Mouse (Mus musculus) layer of hippocampus, postnatal 14 days (tissue): ENCODE measurements around the gene Btn2a2. TPM values are rescaled to one million over a fixed set of nuclear protein-coding genes. Genes with fewer than 3 reads are reported as not detected.

ENCODE experiments used
- DNase-seq, 2 experiments: peaks; one replicate each; pipeline ENCODE4 v3.0.0; 2021 to 2022; ENCODE audit warnings: low spot score in 2 of 2, mixed read lengths in 1 of 2
- total RNA-seq, 2 experiments: library from RNA; stranded (reverse); gene quantifications; 2 replicates each; pipeline ENCODE4 v1.2.3; 2021

Btn2a2 gene
- total RNA-seq, 2 experiments from 2014 or later: 0.58 to 1.0 TPM

DNA sequence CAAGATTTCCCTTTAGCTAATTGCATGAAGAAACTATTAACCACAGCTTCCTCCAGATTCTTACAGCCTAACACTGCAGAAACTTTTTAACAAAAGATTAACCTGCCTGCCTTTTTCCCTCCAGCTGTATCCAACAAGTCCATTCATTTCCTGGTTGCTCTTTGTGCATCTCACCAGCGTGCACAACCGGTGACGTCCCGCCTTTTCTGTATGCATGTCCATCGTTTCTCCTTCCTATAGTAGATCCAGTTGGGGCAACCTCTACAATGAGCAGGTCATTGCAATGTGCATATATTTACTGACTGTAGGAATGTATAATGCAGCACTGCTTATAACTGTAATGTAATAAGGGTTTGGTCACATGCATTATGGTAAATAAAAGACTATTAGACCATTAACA lies 35.3 kb upstream of the Btn2a2 start:
- DNase-seq: no peak

DNA sequence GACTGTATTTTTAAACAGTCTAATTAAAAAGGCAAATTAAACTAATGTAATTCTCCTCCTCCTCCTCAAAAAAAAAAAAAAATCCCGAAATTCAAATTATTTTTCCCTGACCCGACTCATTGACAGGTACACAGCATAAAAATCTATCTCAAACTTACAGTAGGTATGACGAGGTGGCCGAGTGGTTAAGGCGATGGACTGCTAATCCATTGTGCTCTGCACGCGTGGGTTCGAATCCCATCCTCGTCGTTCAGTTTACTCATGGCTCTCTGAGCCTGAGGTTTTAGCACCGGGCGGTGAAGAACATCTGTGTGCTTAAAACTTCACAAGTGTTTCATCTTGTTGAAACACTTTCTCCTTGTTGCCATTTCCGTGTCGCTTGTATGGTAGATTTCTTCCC lies 33.0 kb upstream of the Btn2a2 start:
- peak; percentile 62 to 83 for DNase-seq

DNA sequence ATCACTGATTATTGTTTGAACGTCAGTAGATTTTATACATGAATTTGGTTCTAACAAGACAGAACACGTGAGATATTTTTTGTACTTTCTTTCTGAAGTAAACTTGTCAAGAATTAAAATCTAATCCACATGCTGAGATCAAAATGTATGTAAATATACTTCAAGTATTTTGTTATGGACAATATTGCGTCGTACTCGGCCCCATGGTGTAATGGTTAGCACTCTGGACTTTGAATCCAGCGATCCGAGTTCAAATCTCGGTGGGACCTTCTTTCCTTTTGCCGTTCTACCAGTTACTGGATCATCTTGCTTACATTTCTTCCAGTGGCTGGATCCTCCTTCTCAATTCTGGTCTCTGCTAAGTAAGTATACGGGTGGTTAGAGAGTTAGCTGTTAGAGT lies 30.8 kb upstream of the Btn2a2 start:
- peak; percentile 72 to 92 for DNase-seq

DNA sequence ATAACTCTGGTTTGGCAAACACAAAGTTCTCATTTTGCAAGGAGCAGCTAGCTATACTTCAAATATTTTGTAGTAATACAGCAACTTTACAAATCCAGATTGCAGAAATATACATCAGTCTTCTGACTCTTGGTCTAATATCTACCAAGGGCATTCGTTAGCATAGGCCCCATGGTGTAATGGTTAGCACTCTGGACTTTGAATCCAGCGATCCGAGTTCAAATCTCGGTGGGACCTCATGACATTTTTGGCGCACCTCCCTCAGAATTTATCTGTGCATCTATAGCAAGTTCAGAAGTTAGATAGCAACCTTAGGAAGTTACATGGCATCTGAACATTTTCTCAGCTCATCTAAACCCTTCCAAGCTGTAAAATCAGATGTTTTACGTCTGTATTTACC lies 30.2 kb upstream of the Btn2a2 start:
- peak; percentile 71 to 93 for DNase-seq

DNA sequence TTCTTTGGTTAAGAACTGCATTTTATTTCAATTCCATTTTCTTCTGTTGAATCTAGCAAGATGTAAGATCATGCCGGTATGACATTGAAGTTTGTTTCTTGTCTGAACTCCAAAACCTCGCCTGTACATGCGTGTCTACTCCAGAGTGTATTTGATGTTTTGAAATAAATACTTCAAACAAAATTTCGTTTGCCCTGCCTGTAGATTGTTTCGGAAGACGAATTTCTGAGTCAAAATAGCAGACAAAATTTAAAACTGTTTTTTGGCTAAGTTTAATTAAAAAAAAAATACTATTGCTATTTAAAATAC lies 29.6 kb upstream of the Btn2a2 start:
- no peak for DNase-seq

DNA sequence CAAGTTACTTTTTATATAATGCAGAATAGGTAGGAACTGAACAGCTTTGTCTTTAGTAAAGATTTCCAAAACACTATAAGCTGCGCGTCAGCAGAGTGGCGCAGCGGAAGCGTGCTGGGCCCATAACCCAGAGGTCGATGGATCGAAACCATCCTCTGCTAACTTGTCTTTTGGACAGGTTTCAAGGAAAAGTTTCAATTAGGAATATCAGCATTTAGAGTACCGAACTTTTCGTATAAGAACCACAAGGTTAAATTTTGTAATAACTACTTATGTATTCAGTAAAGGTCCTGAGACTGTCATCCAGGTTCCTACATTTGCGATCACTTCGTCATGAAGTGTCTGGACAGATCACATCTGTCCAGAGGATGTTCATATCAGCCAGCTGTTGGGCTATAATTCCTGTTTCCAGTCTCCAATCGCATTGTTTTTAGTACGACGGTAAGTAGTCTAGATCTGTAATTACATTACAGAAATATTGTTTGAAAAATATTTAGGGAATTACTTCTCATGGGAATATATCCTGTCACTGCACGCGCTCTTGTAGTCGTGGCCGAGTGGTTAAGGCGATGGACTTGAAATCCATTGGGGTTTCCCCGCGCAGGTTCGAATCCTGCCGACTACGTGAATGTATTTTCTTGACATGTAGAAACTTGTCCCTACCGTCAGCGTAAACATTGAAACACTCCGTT lies 29.1 kb upstream of the Btn2a2 start:
- DNase-seq: peak; percentile 88 to 97

DNA sequence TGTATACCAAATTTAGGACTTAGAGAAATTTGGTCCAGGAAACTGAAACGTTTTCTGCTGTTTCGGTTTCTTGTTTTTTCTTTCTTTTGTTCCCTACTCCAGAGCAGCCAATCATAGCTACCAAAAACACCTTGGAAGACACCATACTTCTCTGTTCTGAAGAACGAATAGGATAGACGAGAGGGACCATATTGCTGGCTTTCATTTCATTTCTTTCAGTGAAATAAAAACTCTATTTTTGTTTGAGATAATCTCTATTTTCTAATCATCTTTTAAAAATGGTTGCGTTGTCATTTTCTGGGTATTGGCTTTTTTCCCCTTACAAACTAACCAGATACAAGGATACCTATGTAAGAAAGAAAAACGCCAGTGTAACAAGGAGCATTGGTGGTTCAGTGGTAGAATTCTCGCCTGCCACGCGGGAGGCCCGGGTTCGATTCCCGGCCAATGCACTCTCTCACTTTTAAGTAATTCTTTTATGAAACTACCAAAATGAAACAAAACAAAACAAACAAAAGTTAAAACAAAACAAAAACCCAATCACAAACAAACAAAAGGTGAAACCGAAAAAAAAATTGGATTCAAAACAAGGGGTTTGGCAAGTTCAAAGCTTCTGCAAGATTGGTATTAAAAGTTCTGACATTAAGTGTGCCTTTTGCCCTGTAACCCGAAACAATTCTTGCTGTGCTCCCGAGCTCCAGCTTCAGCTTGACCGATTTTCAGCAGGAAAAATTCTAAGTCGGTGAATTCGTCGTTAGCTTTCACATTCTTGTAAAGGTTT lies 28.4 kb upstream of the Btn2a2 start:
- DNase-seq: peak; percentile 68 to 89

DNA sequence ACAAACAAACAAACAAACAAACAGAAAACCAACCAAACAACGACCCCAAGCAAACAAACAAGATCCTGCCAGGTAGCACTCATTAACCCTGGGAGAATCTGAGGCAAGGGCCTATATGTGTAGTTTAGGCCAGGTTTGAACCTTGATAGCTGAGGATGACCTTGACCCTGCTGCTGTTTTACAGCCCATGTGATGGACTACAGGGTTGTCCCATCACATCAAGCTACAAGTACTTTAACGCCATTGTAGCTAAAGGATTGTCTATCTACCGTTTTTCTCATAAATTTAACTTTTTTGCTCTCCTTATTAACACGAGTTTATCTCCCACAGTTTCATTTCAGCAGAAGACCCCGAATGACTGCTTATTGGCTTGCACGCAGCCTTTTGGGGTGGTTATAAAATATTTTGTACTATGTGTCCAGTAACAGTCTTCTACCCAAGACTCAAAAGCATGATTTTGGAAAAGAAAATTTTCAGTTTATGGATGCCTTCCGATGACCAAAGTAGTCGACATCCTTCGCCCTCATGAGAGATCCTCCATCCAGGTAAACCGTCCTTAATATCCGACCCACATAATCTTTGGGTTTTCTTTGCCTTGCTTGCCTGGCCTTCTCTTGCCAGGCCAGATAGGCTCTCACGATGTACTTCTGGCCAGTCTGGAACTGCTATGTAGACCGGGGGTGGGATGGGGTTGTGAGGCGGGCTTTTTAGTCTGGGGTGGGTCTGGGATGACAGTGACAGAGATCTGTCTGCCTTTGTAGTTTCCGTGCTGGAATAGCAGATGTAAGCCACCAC lies 27.4 kb upstream of the Btn2a2 start:
- no peak for DNase-seq

DNA sequence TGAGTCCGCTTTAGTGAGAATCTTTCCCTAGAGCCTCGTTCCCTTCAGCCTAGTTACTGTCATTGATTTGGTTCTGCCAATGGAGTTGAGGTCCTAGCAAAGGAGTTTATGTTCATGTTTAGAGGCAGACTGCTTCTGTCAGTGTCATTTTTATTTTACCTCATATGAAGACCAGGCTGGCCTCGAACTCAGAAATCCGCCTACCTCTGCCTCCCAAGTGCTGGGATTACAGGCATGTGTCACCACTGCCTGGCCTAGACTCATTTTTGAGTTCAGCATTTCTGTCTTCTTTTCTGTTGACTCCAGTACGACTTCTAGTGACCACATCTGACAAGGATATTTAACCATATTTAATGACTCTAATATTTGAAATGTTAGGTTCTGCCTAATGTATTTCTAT lies 26.6 kb upstream of the Btn2a2 start:
- no peak for DNase-seq

DNA sequence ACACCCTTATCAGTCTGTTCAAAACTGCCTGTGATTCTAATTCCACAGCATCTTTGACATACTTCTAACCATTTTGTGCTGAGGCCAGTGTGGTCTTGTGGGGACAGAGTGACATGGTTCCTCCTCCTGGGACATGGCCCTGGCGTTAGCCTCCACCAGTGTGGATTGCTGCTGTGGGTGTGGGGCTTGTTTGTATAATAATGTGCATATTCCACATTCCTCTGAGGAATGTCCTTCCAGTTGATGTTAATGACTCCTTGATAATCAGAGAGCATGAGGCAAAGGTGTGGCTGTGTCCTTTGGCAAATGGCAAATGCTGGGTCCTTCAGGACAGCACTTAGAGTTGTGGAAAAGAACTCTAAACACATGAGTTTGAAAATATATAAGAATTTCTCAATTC lies 24.9 kb upstream of the Btn2a2 start:
- no peak for DNase-seq

DNA sequence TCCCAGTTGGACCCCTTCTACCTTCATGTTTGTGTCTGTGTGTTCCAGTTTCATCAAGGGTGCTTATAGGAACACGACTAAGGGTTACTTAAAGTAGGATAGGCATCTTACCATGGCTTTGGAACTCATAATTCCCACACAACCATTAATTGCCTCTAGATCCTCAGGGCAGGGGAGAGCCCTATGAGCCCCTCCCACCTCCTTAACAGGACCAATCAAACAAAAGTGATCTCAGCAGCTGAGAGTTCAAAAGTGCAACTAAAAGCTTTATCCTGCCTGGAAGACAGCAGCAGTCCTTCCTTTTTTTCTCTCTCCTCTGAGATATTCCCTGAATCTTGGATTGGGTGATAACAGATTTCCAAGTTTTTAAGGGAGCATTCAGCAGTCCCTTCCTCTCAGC lies 21.5 kb upstream of the Btn2a2 start:
- no peak for DNase-seq

DNA sequence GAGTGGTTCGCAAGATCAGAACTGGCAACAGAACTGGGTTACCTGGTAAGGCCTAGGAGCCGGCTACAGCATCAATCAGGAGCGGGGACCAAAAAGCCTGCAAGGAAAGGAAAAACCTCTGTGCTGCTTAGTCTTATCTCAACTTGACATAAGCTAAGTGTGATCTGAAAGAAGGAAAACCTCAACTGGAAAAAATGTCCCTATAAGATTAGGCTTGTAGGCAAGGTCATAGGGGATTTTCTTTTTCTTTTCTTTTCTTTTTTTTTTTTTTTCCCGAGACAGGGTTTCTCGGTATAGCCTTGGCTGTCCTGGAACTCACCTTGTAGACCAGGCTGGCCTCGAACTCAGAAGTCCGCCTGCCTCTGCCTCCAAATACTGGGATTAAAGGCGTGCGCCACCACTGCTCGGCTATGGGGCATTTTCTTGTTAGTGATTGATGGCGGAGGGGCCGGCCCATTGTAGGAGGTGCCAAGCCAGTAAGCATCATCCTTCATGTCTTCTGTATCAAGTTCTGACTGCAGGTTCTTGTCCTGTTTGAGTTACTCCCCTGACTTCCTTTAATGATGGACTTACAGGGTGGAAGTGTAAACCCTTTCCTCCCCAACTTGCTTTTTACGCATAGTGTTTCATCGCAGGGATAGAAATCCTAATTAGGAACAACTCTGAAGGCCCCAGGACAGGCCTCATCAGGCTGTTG lies 18.3 kb upstream of the Btn2a2 start:
- DNase-seq: no peak

DNA sequence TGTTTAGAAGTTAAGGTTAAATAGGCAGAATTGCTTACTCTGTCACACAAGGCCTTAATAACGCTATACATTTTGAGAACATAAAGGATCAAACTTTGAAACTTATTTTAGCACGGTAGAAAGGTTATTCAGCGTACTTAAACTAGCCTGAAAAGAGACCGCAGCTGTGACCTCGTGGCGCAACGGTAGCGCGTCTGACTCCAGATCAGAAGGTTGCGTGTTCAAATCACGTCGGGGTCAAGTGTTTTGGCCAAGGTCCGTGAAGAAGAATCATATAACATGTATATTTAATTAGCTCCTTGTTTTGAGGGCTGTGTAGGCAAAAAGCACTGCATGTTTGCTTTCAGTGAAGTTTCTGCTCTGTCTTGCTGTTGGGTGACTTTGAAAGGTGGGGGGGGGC lies 17.7 kb upstream of the Btn2a2 start:
- DNase-seq: peak in 1 of 2 experiments; percentile 44

DNA sequence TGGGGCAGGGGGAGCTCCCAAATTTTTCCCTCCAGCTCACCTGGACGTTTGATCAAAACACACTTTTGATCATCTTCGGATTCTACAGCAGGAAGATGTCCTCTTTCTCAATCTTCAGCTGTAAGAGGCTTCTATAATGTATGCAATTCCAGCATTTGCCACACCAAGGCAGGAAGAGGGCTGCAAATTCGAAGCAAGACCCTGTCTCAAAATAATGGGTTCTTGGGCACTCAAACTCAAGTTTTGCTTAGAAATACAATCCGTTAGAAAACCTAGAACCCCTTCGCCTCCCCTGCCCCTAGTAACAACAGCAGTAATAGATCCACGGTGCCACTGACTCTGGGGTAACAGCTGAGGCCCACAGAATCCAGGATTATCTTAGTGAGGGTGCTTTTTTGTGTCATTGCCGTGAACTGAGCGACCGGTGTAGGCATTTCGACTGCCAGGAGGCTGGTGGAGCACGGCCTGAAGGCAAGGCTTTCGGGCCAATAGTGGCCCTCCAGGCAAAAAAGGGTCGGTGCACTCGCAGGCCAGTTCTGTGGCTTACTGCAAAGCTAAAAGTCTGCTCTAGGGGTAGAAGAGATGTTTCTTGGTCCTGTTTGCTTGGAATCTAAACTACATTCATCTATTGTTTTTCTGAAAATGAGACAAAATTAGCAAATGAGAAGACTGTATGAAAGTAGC lies 17.1 kb upstream of the Btn2a2 start:
- DNase-seq: no peak

DNA sequence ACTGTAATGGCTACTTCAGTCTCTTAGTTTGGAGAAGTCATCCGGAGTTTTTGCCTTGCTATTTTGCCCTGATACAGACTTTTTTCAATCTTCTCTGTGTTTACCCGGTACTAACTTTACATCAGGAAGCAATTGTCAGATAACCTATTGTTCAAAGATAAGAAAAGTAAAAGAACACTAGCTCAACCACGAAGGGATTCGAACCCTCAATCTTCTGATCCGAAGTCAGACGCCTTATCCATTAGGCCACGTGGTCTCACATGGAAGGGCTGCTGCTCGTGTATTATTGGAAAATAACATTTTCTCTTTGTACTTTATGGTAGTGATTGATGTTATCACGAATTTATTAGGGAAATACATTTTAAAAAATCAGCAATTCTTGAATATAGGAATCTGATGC lies 15.1 kb upstream of the Btn2a2 start:
- peak in 1 of 2 experiments; percentile 81 for DNase-seq

DNA sequence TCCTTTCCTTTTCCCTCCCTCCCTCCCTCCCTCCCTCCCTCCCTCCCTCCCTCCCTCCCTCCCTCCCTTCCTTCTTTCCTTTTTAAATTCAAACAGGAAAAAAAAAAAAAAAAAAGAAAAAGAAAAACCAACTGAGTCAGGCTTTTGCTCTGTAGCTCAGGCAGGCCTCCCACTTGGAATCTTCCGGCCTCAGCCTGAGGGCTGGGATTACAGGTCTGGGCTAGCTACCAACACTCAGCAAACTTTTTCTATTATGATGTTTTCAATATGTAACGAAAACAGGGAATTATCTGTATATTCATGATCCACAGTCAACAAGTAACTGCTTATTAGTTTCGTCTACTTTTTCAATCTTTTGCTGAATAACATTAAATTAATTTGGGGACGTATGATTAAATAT lies 14.3 kb upstream of the Btn2a2 start:
- DNase-seq: no peak

DNA sequence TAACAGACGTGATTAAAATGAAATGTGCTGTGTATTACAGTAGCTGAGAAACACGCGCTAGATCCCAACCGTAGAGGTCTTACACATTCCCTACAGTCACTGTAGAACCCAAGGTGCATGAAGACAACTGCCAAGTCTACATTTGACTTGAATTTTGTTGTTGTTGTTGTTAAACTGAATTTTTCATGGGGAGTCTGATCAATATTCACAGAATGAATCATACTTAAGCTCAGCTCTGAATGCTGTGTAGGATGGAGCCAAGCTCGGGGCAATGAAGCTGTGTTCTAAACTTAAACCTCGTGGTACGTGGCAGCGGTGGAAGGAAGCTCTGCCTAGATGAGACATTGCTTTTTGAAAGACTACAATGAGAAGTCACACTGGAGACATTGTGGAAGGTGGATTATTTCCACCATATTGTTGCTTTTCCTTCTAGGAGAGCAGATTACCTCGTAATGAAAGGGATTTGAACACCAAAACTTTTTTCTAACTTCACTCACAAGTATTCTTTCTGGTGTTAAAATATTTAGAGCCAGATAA lies 13.4 kb upstream of the Btn2a2 start:
- no peak for DNase-seq

DNA sequence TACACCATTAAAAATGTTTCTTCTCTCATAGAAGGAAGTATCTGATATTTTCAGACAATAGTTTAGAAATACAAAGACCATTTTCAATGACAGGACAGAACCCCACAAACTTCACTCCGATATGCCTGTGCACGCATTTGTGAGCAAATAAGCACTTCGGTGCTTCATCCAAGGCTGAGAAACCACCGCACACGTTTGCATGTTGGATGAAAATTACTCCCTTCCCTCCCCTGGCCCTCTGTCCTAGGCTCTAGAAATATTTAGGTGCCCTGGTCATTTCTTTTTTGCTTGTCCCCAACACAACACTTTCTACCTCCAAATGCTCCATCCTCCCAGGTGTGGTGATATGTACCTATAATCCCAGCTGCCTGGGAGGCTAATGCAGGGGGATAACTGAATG lies 12.9 kb upstream of the Btn2a2 start:
- no peak for DNase-seq

DNA sequence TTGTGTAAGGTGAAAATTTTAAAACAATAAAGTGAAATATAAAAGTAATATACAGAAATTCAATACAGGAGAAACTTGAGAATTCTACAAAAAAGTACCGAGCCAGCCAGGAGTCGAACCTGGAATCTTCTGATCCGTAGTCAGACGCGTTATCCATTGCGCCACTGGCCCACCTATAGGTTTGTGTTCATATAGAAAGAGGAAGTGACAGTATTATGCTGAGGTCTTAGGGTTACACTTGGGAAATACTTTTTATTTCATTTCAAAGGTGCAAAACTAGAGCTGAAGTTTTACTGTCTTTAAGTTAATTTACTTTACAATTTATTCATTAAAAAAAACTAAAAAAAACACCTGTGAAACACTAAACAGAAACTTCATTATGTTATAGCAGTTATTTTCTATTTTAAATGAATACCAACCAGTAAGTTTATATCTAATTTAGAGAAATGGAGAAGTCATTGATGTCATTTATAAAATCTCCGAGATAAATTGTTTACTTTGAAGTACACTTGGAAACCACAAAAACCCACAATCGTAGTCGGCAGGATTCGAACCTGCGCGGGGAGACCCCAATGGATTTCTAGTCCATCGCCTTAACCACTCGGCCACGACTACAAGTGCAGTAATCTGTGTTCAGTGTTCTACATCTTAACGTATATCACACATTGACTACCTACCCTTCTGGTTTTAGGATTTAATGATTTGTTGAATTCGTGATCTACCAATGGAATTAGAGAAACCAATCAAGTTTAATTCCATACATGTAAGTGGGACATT lies 12.0 kb upstream of the Btn2a2 start:
- peak; percentile 59 to 84 for DNase-seq

DNA sequence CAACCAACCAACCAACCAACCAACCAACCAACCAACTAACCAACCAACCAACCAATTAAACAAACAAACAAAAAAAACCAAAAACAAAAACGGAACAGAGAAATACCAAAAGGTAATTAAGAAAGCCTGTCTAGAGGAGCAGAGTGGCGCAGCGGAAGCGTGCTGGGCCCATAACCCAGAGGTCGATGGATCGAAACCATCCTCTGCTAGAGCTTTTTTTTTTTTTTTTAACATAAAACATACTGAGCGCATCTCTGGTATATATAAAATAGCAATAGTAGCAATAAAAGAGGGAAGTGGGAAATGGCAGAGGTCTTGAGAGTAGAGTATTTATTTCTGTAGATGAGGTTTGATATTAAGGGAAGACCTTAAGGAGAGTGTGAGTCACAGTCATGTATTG lies 11.3 kb upstream of the Btn2a2 start:
- no peak for DNase-seq
